9 mouse cellular contexts compared by ENCODE assay signal in genomic region chr13:59726139-59726867, GRCm38 (mm10). TPM values are rescaled to one million over a fixed set of nuclear protein-coding genes. Genes with fewer than 3 reads are reported as not detected.
DNase-seq lines count a peak whose midpoint lies in the region; ATAC-seq and TF ChIP-seq lines count a peak whose summit lies in the region.
"Had no signal": no experiment of that assay in that cellular context is flagged by ENCODE, and none has a peak within 500 bp of the region (broad histone marks: within the 10 kb centered on the region; RNA-seq: fewer than 3 reads in every experiment).

No protein-coding gene starts in this region.

- no peak for TF ChIP-seq CTCF in kidney, adult 2 months (conservative IDR thresholded peaks at IDR 0.05; ENCODE audit: insufficient read depth, insufficient read length, low read depth, low read length)

- H3K4me1 ChIP-seq in kidney, embryonic 15.5 days, result peaks cover 6% of the 10 kb centered on the region
- no peaks in the 10 kb centered on the region for H3K4me1 ChIP-seq in kidney, adult 2 months (ENCODE audit: control insufficient read depth, insufficient read depth, low read length)
- 0 out of 2 replicates have a peak, but pooled peaks cover 3% of the 10 kb centered on the region for H3K4me1 ChIP-seq in embryonic facial prominence, embryonic 15.5 days
- H3K4me1 ChIP-seq in limb, embryonic 10.5 days, result peaks cover 17% of the 10 kb centered on the region
- H3K4me1 ChIP-seq in neural tube, embryonic 12.5 days, result peaks cover 6% of the 10 kb centered on the region; the same call in 1 of the 2 replicates

- no peak for TF ChIP-seq POLR2A in kidney, adult 2 months (IDR thresholded peaks at IDR 0.05; ENCODE audit: low read depth, low read length)

- ATAC-seq in kidney, embryonic 15.5 days (replicated peaks; ENCODE audit: low FRiP score), result no peak
- no peak for ATAC-seq in embryonic facial prominence, embryonic 15.5 days (ENCODE audit: insufficient number of reproducible peaks, low FRiP score, low TSS enrichment, low read depth)
- ATAC-seq in neural tube, embryonic 12.5 days (ENCODE audit: low FRiP score, low read depth), result no peak
- ATAC-seq in megakaryocyte, adult 5-6 weeks (ENCODE audit: poor library complexity, severe bottlenecking), result no peak

- H3K4me2 ChIP-seq in kidney, embryonic 15.5 days, result peak overlapping the region; percentile 51
- H3K4me2 ChIP-seq in embryonic facial prominence, embryonic 15.5 days (replicated peaks), result peak overlapping the region; percentile 34
- peak overlapping the region; percentile 45 for H3K4me2 ChIP-seq in neural tube, embryonic 12.5 days (replicated peaks)

- no peaks in the 10 kb centered on the region for H3K9me3 ChIP-seq in kidney, embryonic 15.5 days (replicated peaks)
- no peaks in the 10 kb centered on the region for H3K9me3 ChIP-seq in embryonic facial prominence, embryonic 15.5 days (replicated peaks)
- no peaks in the 10 kb centered on the region for H3K9me3 ChIP-seq in limb, embryonic 10.5 days (replicated peaks)
- H3K9me3 ChIP-seq in neural tube, embryonic 12.5 days, result no peaks in the 10 kb centered on the region

- H3K27ac ChIP-seq in kidney, embryonic 15.5 days, result no peak overlapping the region
- H3K27ac ChIP-seq in kidney, adult 2 months (ENCODE audit: insufficient read depth, low read depth, low read length), result no peak overlapping the region
- no peak overlapping the region for H3K27ac ChIP-seq in embryonic facial prominence, embryonic 15.5 days (replicated peaks)
- H3K27ac ChIP-seq in limb, embryonic 10.5 days, result peak overlapping the region; percentile 50
- H3K27ac ChIP-seq in neural tube, embryonic 12.5 days, result no peak overlapping the region

- H3K36me3 ChIP-seq in kidney, embryonic 15.5 days, result no peaks in the 10 kb centered on the region
- no peaks in the 10 kb centered on the region for H3K36me3 ChIP-seq in kidney, adult 2 months (ENCODE audit: control insufficient read depth, insufficient read depth, low read length)
- no peaks in the 10 kb centered on the region for H3K36me3 ChIP-seq in embryonic facial prominence, embryonic 15.5 days
- no peaks in the 10 kb centered on the region for H3K36me3 ChIP-seq in limb, embryonic 10.5 days
- H3K36me3 ChIP-seq in neural tube, embryonic 12.5 days, result no peaks in the 10 kb centered on the region

- 27% methylated on average over 29 of the region's 29 CpGs for WGBS in kidney, embryonic 15.5 days
- 32% methylated on average over 29 of the region's 29 CpGs for WGBS in kidney, adult 2 months
- WGBS in embryonic facial prominence, embryonic 15.5 days, result 34% methylated on average over 29 of the region's 29 CpGs
- WGBS in limb, embryonic 10.5 days, result 30% methylated on average over 29 of the region's 29 CpGs
- 37% methylated on average over 29 of the region's 29 CpGs for WGBS in neural tube, embryonic 12.5 days

- DNase-seq in kidney, adult 2 months, result no peak
- DNase-seq in limb, embryonic 10.5 days (ENCODE audit: low spot score), result no peak
- DNase-seq in layer of hippocampus, adult 9-11 months, result no peak
- no peak for DNase-seq in urinary bladder, postnatal 25 days (ENCODE audit: low spot score)
- DNase-seq: cerebellum, postnatal 14 days had no signal

- peak overlapping the region; percentile 17; the same call in 1 of the 2 replicates for H3K4me3 ChIP-seq in kidney, embryonic 15.5 days (replicated peaks)
- no peak overlapping the region for H3K4me3 ChIP-seq in kidney, adult 2 months (ENCODE audit: insufficient read depth, low read depth, low read length)
- 0 out of 2 replicates have a peak overlapping the region, but pooled peaks have one; percentile 2 for H3K4me3 ChIP-seq in embryonic facial prominence, embryonic 15.5 days (replicated peaks)
- peak overlapping the region; percentile 38 for H3K4me3 ChIP-seq in limb, embryonic 10.5 days
- H3K4me3 ChIP-seq in neural tube, embryonic 12.5 days, result no peak overlapping the region

- H3K27me3 ChIP-seq in kidney, embryonic 15.5 days, result 0 out of 2 replicates have a peak, but pooled peaks cover 10% of the 10 kb centered on the region
- H3K27me3 ChIP-seq in kidney, adult 2 months (replicated peaks; ENCODE audit: control insufficient read depth, insufficient read depth, low read length), result no peaks in the 10 kb centered on the region
- H3K27me3 ChIP-seq in embryonic facial prominence, embryonic 15.5 days, result no peaks in the 10 kb centered on the region
- peaks cover 25% of the 10 kb centered on the region for H3K27me3 ChIP-seq in limb, embryonic 10.5 days (ENCODE audit: low read depth, poor library complexity, severe bottlenecking)
- no peaks in the 10 kb centered on the region; the same call in 1 of the 2 replicates for H3K27me3 ChIP-seq in neural tube, embryonic 12.5 days (replicated peaks)

- H3K9ac ChIP-seq in kidney, embryonic 15.5 days, result no peak overlapping the region
- no peak overlapping the region for H3K9ac ChIP-seq in embryonic facial prominence, embryonic 15.5 days
- no peak overlapping the region for H3K9ac ChIP-seq in neural tube, embryonic 12.5 days

RNA-seq across cellular contexts. Expression of gene Spata31d1d, which starts 5.2 kb away (rescaled TPM):
- polyA plus RNA-seq in kidney, embryonic 15.5 days (2015; fragmentation: Nextera tagmentation; extraction: Ambion mirVana), result not detected in 2 replicates
- 0.05 TPM in 1 of 2 replicates, not detected in the other for polyA plus RNA-seq in kidney, adult 2 months (2012; rRNA removed)
- polyA plus RNA-seq in embryonic facial prominence, embryonic 15.5 days (2015; fragmentation: Nextera tagmentation; extraction: Ambion mirVana), result not detected in 2 replicates
- polyA plus RNA-seq in limb, embryonic 10.5 days (2016; fragmentation: Nextera tagmentation; extraction: Ambion mirVana), result not detected in 2 replicates
- not detected in 2 replicates for polyA plus RNA-seq in neural tube, embryonic 12.5 days (2016; fragmentation: Nextera tagmentation; extraction: Ambion mirVana)
- total RNA-seq in megakaryocyte, adult 5-6 weeks (2015), result not detected in 2 replicates
- not detected in 2 replicates for total RNA-seq in megakaryocyte, adult 5-6 weeks (2017)

RNA-seq across cellular contexts. Expression of gene Spata31d1b, which starts 14.2 kb away (rescaled TPM):
- 0.04 TPM in 1 of 2 replicates, not detected in the other for polyA plus RNA-seq in kidney, embryonic 15.5 days (2015; fragmentation: Nextera tagmentation; extraction: Ambion mirVana)
- 0.03 TPM in 2 replicates for polyA plus RNA-seq in kidney, adult 2 months (2012; rRNA removed)
- 0.08 TPM in 1 of 2 replicates, not detected in the other for polyA plus RNA-seq in embryonic facial prominence, embryonic 15.5 days (2015; fragmentation: Nextera tagmentation; extraction: Ambion mirVana)
- polyA plus RNA-seq in limb, embryonic 10.5 days (2016; fragmentation: Nextera tagmentation; extraction: Ambion mirVana), result not detected in 2 replicates
- not detected in 2 replicates for polyA plus RNA-seq in neural tube, embryonic 12.5 days (2016; fragmentation: Nextera tagmentation; extraction: Ambion mirVana)
- total RNA-seq in megakaryocyte, adult 5-6 weeks (2015), result not detected in 2 replicates
- total RNA-seq in megakaryocyte, adult 5-6 weeks (2017), result not detected in 2 replicates

RNA-seq across cellular contexts. Expression of gene Spata31d1a, which starts 16.2 kb away (rescaled TPM):
- polyA plus RNA-seq in kidney, embryonic 15.5 days (2015; fragmentation: Nextera tagmentation; extraction: Ambion mirVana), result 0.04 TPM in 1 of 2 replicates, not detected in the other
- polyA plus RNA-seq in kidney, adult 2 months (2012; rRNA removed), result not detected in 2 replicates
- polyA plus RNA-seq in embryonic facial prominence, embryonic 15.5 days (2015; fragmentation: Nextera tagmentation; extraction: Ambion mirVana), result 0.07 TPM in 1 of 2 replicates, not detected in the other
- 0.05 TPM in 1 of 2 replicates, not detected in the other for polyA plus RNA-seq in limb, embryonic 10.5 days (2016; fragmentation: Nextera tagmentation; extraction: Ambion mirVana)
- 0.06 TPM in 1 of 2 replicates, not detected in the other for polyA plus RNA-seq in neural tube, embryonic 12.5 days (2016; fragmentation: Nextera tagmentation; extraction: Ambion mirVana)
- 0.04 and 0.78 TPM in 2 replicates for total RNA-seq in megakaryocyte, adult 5-6 weeks (2015)
- not detected in 2 replicates for total RNA-seq in megakaryocyte, adult 5-6 weeks (2017)

RNA-seq across cellular contexts. Expression of gene 1700014D04Rik, which starts 20.2 kb away (rescaled TPM):
- polyA plus RNA-seq in kidney, embryonic 15.5 days (2015; fragmentation: Nextera tagmentation; extraction: Ambion mirVana), result not detected in 2 replicates
- polyA plus RNA-seq in kidney, adult 2 months (2012; rRNA removed), result 0.09 TPM in 1 of 2 replicates, not detected in the other
- polyA plus RNA-seq in embryonic facial prominence, embryonic 15.5 days (2015; fragmentation: Nextera tagmentation; extraction: Ambion mirVana), result not detected in 2 replicates
- 0.31 TPM in 1 of 2 replicates, not detected in the other for polyA plus RNA-seq in limb, embryonic 10.5 days (2016; fragmentation: Nextera tagmentation; extraction: Ambion mirVana)
- polyA plus RNA-seq in neural tube, embryonic 12.5 days (2016; fragmentation: Nextera tagmentation; extraction: Ambion mirVana), result 0.09 TPM in 1 of 2 replicates, not detected in the other
- total RNA-seq in megakaryocyte, adult 5-6 weeks (2015), result not detected in 2 replicates
- total RNA-seq in megakaryocyte, adult 5-6 weeks (2017), result 0.04 TPM in 1 of 2 replicates, not detected in the other

RNA-seq across cellular contexts. Expression of gene 4921517D22Rik, which starts 32.4 kb away (rescaled TPM):
- polyA plus RNA-seq in kidney, embryonic 15.5 days (2015; fragmentation: Nextera tagmentation; extraction: Ambion mirVana), result not detected in 2 replicates
- polyA plus RNA-seq in kidney, adult 2 months (2012; rRNA removed), result not detected in 2 replicates
- polyA plus RNA-seq in embryonic facial prominence, embryonic 15.5 days (2015; fragmentation: Nextera tagmentation; extraction: Ambion mirVana), result not detected in 2 replicates
- polyA plus RNA-seq in limb, embryonic 10.5 days (2016; fragmentation: Nextera tagmentation; extraction: Ambion mirVana), result not detected in 2 replicates
- polyA plus RNA-seq in neural tube, embryonic 12.5 days (2016; fragmentation: Nextera tagmentation; extraction: Ambion mirVana), result not detected in 2 replicates
- not detected in 2 replicates for total RNA-seq in megakaryocyte, adult 5-6 weeks (2015)
- not detected in 2 replicates for total RNA-seq in megakaryocyte, adult 5-6 weeks (2017)

Comparison
In these comparisons a context has a peak if more than half of its experiments do, and no peak if none do; other contexts are left out.
1. H3K4me3 ChIP-seq: peak in kidney, embryonic 15.5 days (single experiment), embryonic facial prominence, embryonic 15.5 days (single experiment) and limb, embryonic 10.5 days (single experiment); none in kidney, adult 2 months (single experiment) and neural tube, embryonic 12.5 days (single experiment).
2. Peak in every context shown above with its lines, with median percentiles within 50 percentile points of each other: H3K4me2 ChIP-seq.